Mouse (Mus musculus) CH12.LX (cell line): Measurements from ENCODE around the gene Ppox.

Experiments
- CHD1 ChIP-seq: IDR thresholded peaks from 2 replicates; pipeline ENCODE4 v1.6.1; 2012; ENCODE audit warnings: low read depth, low read length, improper control_type of control experiment, inconsistent platforms
- CHD2 ChIP-seq: IDR thresholded peaks from 2 replicates; pipeline ENCODE4 v1.6.1; 2011; ENCODE audit warnings: low read length, improper control_type of control experiment
- CTCF ChIP-seq, 2 experiments: IDR thresholded peaks in 1 of 2; conservative IDR thresholded peaks in 1 of 2; 2 replicates each; pipeline ENCODE4 v1.5.1; 2011 to 2012; ENCODE audit warnings: low read depth in 2 of 2, low read length in 2 of 2, improper control_type of control experiment in 1 of 2, inconsistent platforms in 1 of 2, mild to moderate bottlenecking in 1 of 2, moderate library complexity in 1 of 2
- EP300 ChIP-seq: IDR thresholded peaks from 2 replicates; pipeline ENCODE4 v1.6.1; 2011; ENCODE audit warnings: low read length, improper control_type of control experiment
- ETS1 ChIP-seq: conservative IDR thresholded peaks from 2 replicates; pipeline ENCODE4 v1.6.1; 2012; ENCODE audit warnings: low read depth, mild to moderate bottlenecking, inconsistent platforms, low read length, improper control_type of control experiment, moderate library complexity
- JUN ChIP-seq: IDR thresholded peaks from 2 replicates; pipeline ENCODE4 v1.6.1; 2011; ENCODE audit warnings: low read depth, mild to moderate bottlenecking, low read length, improper control_type of control experiment, moderate library complexity; ENCODE audit not compliant: insufficient read depth
- MAX ChIP-seq: IDR thresholded peaks from 2 replicates; pipeline ENCODE4 v1.6.1; 2011; ENCODE audit warnings: low read length, improper control_type of control experiment
- MEF2A ChIP-seq: IDR thresholded peaks from 2 replicates; pipeline ENCODE4 v1.6.1; 2014; ENCODE audit warnings: low read depth, mild to moderate bottlenecking, inconsistent platforms, low read length, improper control_type of control experiment, borderline replicate concordance
- MYC ChIP-seq: IDR thresholded peaks from 2 replicates; pipeline ENCODE4 v1.6.1; 2011; ENCODE audit warnings: low read depth, mild to moderate bottlenecking, improper control_type of control experiment, low read length
- NRF1 ChIP-seq: IDR thresholded peaks from 2 replicates; pipeline ENCODE4 v1.6.1; 2014; ENCODE audit warnings: low read depth, mild to moderate bottlenecking, inconsistent platforms, low read length, improper control_type of control experiment, moderate library complexity
- POLR2A ChIP-seq: IDR thresholded peaks from 2 replicates; pipeline ENCODE4 v1.6.1; 2011; ENCODE audit warnings: low read depth, mild to moderate bottlenecking, improper control_type of control experiment, low read length
- RAD21 ChIP-seq: IDR thresholded peaks from 2 replicates; pipeline ENCODE4 v1.6.1; 2011; ENCODE audit warnings: low read depth, mild to moderate bottlenecking, low read length, improper control_type of control experiment, moderate library complexity

GRCm38 (mm10) chr1:171230215-171230614 is 50.8 kb downstream of the Ppox start:
- TF ChIP-seq RAD21 (no peak), EP300 (no peak), POLR2A (no peak), MEF2A (no peak), CTCF (conservative IDR thresholded peaks at IDR 0.05 in 1 of 2, IDR thresholded peaks at IDR 0.05 in 1 of 2; ENCODE audit: low read depth in 2 of 2, low read length in 2 of 2) (no peak), NRF1 (no peak), MAX (no peak), CHD2 (no peak), MYC (no peak), JUN (no peak), ETS1 (no peak), CHD1 (no peak)
